Mouse (Mus musculus): ENCODE results near the gene 9230112D13Rik. TPM values are rescaled to one million over a fixed set of nuclear protein-coding genes. Genes with fewer than 3 reads are reported as not detected.

Gene 9230112D13Rik
- total and polyA plus RNA-seq, 3 experiments: not detected

DNA sequence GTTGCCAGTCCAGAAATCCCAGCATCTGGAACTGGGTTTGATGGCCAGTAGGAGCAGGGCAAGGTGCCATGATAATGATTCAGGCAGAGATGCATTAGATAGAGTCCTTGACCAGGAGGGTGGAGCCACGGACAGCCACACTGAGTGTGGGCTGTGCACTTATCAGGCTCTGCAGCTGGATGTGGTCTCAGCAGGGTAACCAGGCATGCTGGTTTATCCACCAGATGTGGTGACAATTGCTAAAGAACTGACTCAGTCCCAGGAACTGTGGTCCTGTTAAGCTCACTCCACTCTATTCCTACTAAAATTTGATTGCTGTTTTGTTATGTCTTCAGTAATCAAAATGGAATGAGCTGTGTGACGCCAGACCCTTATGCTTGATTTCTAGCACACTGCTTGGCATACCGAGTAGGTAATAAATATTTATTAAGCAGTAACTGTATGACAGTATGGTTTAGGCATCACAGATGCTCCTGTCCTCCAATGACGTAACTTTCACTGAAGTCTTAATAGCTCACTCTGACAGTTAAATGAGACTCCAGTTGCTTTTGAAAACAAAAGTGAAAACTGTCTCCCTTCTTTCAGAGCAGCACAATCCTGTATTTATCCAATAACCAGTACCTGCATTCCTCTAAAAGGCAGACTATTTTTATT is 14.3 kb downstream of the 9230112D13Rik start:
- Histone ChIP-seq H3K27me3 (ENCODE audit: control insufficient read depth in 1 of 2, insufficient read depth in 2 of 2, low read length in 2 of 2) (no peaks in the 10 kb centered on the region; a peak in 1 of 4 replicates), H3K9me3 (replicated peaks; ENCODE audit: insufficient read depth, low read length) (no peaks in the 10 kb centered on the region), H3K4me3 (ENCODE audit: control insufficient read depth in 1 of 2, insufficient read depth in 1 of 2, low read depth in 2 of 2, low read length in 2 of 2) (peak overlapping the region in 1 of 2 experiments; percentile 44; a peak in 2 of 4 replicates), H3K36me3 (ENCODE audit: control insufficient read depth in 1 of 2, insufficient read depth in 2 of 2, low read length in 2 of 2) (no peaks in the 10 kb centered on the region; a peak in 1 of 4 replicates), H3K4me1 (ENCODE audit: control insufficient read depth in 1 of 2, insufficient read depth in 2 of 2, low read length in 2 of 2) (peaks cover 2 to 5% of the 10 kb centered on the region in 2 experiments; a peak in 3 of 4 replicates), H3K9ac (ENCODE audit: control insufficient read depth, low read depth, low read length, poor library complexity, severe bottlenecking) (no peak overlapping the region), H3K27ac (ENCODE audit: control insufficient read depth, low read depth, low read length) (no peak overlapping the region), H3K79me2 (ENCODE audit: control insufficient read depth, insufficient read depth, low read length, poor library complexity) (no peaks in the 10 kb centered on the region)
- peak; percentile 56 for DNase-seq (ENCODE audit: low read depth, low spot score)
- TF ChIP-seq NELFE (IDR thresholded peaks at IDR 0.05; ENCODE audit: low read depth, low read length): no peak
- TF ChIP-seq GATA1 (IDR thresholded peaks at IDR 0.05; ENCODE audit: low read depth, low read length): peak; percentile 71
- peak; percentile 70 to 73 for TF ChIP-seq EP300 (IDR thresholded peaks at IDR 0.05; ENCODE audit: low read depth in 1 of 2, low read length in 2 of 2)
- peak; percentile 67 for TF ChIP-seq TCF12 (IDR thresholded peaks at IDR 0.05; ENCODE audit: low read depth, low read length)
- no peak for TF ChIP-seq RCOR1 (IDR thresholded peaks at IDR 0.05; ENCODE audit: low read depth, low read length)
- TF ChIP-seq TAL1 (IDR thresholded peaks at IDR 0.05; ENCODE audit: low read length): peak; percentile 87

DNA sequence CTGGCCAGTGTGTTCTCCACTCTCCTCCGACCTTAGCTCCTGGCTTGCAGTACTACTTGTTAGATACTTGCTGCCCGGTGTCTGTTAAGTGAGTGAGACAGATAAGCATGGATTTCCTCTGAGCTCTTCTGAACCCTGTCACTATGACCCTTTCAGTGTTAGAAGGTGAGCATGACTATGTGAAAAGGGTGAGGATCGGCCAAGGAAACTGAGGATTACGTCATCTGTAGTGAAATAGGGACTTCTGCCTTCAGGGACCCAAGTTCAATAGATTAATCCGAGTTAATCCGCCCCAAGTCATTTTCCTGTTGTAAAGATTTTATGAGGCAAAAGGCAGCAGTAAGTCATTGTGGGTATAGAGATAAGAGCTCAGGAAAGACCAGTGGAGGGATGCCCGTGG is 17.3 kb downstream of the 9230112D13Rik start:
- Histone ChIP-seq H3K79me2 (ENCODE audit: control insufficient read depth, insufficient read depth, low read length, poor library complexity) (peaks cover 5% of the 10 kb centered on the region), H3K4me3 (ENCODE audit: control insufficient read depth in 1 of 2, insufficient read depth in 1 of 2, low read depth in 2 of 2, low read length in 2 of 2) (no peak overlapping the region), H3K36me3 (ENCODE audit: control insufficient read depth in 1 of 2, insufficient read depth in 2 of 2, low read length in 2 of 2) (no peaks in the 10 kb centered on the region; a peak in 2 of 4 replicates), H3K4me1 (ENCODE audit: control insufficient read depth in 1 of 2, insufficient read depth in 2 of 2, low read length in 2 of 2) (peaks cover 2 to 5% of the 10 kb centered on the region in 2 experiments; a peak in 3 of 4 replicates), H3K27ac (ENCODE audit: control insufficient read depth, low read depth, low read length) (no peak overlapping the region), H3K27me3 (ENCODE audit: control insufficient read depth in 1 of 2, insufficient read depth in 2 of 2, low read length in 2 of 2) (no peaks in the 10 kb centered on the region; a peak in 1 of 4 replicates), H3K9ac (ENCODE audit: control insufficient read depth, low read depth, low read length, poor library complexity, severe bottlenecking) (no peak overlapping the region), H3K9me3 (replicated peaks; ENCODE audit: insufficient read depth, low read length) (no peaks in the 10 kb centered on the region)
- no peak for TF ChIP-seq TAL1 (IDR thresholded peaks at IDR 0.05; ENCODE audit: low read length)
- TF ChIP-seq GATA1 (IDR thresholded peaks at IDR 0.05; ENCODE audit: low read depth, low read length): 0 out of 2 replicates have a peak, but pooled peaks have one; percentile 28
- no peak for TF ChIP-seq NELFE (IDR thresholded peaks at IDR 0.05; ENCODE audit: low read depth, low read length)
- peak; percentile 28; the same call in 1 of the 2 replicates for TF ChIP-seq RCOR1 (IDR thresholded peaks at IDR 0.05; ENCODE audit: low read depth, low read length)
- no peak for TF ChIP-seq BHLHE40 (IDR thresholded peaks at IDR 0.05; ENCODE audit: borderline replicate concordance, low read depth, low read length)
- no peak for TF ChIP-seq MAX (IDR thresholded peaks at IDR 0.05; ENCODE audit: low read length)
- peak; percentile 29 for DNase-seq (ENCODE audit: low read depth, low spot score)

DNA sequence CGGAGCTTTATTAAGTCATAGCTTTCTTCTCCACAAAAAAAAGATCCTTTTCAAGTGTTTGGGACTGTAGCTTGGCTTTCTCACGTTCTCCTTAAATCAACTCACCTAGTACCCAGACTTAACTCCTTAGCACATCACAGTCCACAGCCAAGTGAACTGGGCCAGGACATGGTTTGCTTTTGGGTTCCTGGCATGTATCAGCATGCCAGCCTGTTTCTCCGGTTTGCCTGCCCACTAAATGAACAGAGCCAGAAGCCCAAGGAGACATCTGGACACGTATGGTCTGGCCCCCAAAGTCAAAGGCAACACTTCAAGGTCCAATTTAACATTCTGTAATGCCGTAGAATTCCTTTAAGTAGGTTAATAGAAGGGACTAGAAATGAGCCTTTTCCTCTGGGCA is 18.2 kb downstream of the 9230112D13Rik start:
- Histone ChIP-seq H3K4me3 (ENCODE audit: control insufficient read depth in 1 of 2, insufficient read depth in 1 of 2, low read depth in 2 of 2, low read length in 2 of 2) (no peak overlapping the region), H3K36me3 (ENCODE audit: control insufficient read depth in 1 of 2, insufficient read depth in 2 of 2, low read length in 2 of 2) (no peaks in the 10 kb centered on the region; a peak in 2 of 4 replicates), H3K4me1 (ENCODE audit: control insufficient read depth in 1 of 2, insufficient read depth in 2 of 2, low read length in 2 of 2) (peaks cover 2 to 5% of the 10 kb centered on the region in 2 experiments; a peak in 3 of 4 replicates), H3K79me2 (ENCODE audit: control insufficient read depth, insufficient read depth, low read length, poor library complexity) (peaks cover 5% of the 10 kb centered on the region), H3K9ac (ENCODE audit: control insufficient read depth, low read depth, low read length, poor library complexity, severe bottlenecking) (no peak overlapping the region), H3K27ac (ENCODE audit: control insufficient read depth, low read depth, low read length) (no peak overlapping the region), H3K9me3 (replicated peaks; ENCODE audit: insufficient read depth, low read length) (no peaks in the 10 kb centered on the region), H3K27me3 (ENCODE audit: control insufficient read depth in 1 of 2, insufficient read depth in 2 of 2, low read length in 2 of 2) (no peaks in the 10 kb centered on the region; a peak in 1 of 4 replicates)
- DNase-seq (ENCODE audit: low read depth, low spot score): no peak
- no peak for TF ChIP-seq TAL1 (IDR thresholded peaks at IDR 0.05; ENCODE audit: low read length)
- TF ChIP-seq EP300 (IDR thresholded peaks at IDR 0.05; ENCODE audit: low read depth in 1 of 2, low read length in 2 of 2): no peak
- no peak for TF ChIP-seq E2F4 (IDR thresholded peaks at IDR 0.05; ENCODE audit: borderline replicate concordance, low read depth, low read length)
- no peak for TF ChIP-seq ELF1 (IDR thresholded peaks at IDR 0.05; ENCODE audit: low read depth, low read length)
- TF ChIP-seq SMC3 (IDR thresholded peaks at IDR 0.05; ENCODE audit: low read depth, low read length): no peak
